Mouse (Mus musculus) limb, embryonic 11.5 days (tissue): ENCODE measurements around the gene Sh3pxd2a. TPM values are rescaled to one million over a fixed set of nuclear protein-coding genes. Genes with fewer than 3 reads are reported as not detected.

ENCODE experiments used
- ATAC-seq: fragments of 200-750 bp; cut with Nextera tagmentation; 2 replicates; pipeline ENCODE4 v1.8.0; 2017; ENCODE audit warnings: low read depth; ENCODE audit not compliant: insufficient number of reproducible peaks, low FRiP score, low TSS enrichment
- DNase-seq: peaks from one replicate; pipeline ENCODE4 v3.0.0-alpha.2; 2015; ENCODE audit warnings: low spot score
- H3K27ac ChIP-seq: fragments of 300-500 bp; sonication (generic); replicated peaks from 2 replicates; pipeline ENCODE4 v1.5.1; 2014; ENCODE audit warnings: low read depth, mild to moderate bottlenecking, low read length
- H3K27me3 ChIP-seq: fragments of 300-500 bp; sonication (generic); 2 replicates; pipeline ENCODE4 v1.6.1; 2014; ENCODE audit warnings: mild to moderate bottlenecking, low read length, mixed read lengths; ENCODE audit not compliant: control insufficient read depth, insufficient read depth
- H3K36me3 ChIP-seq: fragments of 300-500 bp; sonication (generic); 2 replicates; pipeline ENCODE4 v1.6.1; 2014; ENCODE audit warnings: mild to moderate bottlenecking, low read length, moderate library complexity, mixed read lengths; ENCODE audit not compliant: control insufficient read depth, insufficient read depth
- H3K4me1 ChIP-seq: fragments of 300-500 bp; sonication (generic); 2 replicates; pipeline ENCODE4 v1.6.1; 2014; ENCODE audit warnings: low read length, mixed read lengths; ENCODE audit not compliant: control insufficient read depth, insufficient read depth
- H3K4me2 ChIP-seq: fragments of 300-500 bp; sonication (generic); 2 replicates; pipeline ENCODE4 v1.6.1; 2014; ENCODE audit warnings: low read depth, mild to moderate bottlenecking, moderate library complexity; ENCODE audit not compliant: severe bottlenecking
- H3K4me3 ChIP-seq: fragments of 300-500 bp; sonication (generic); 2 replicates; pipeline ENCODE4 v1.5.1; 2014; ENCODE audit warnings: low read depth, low read length
- H3K9ac ChIP-seq: fragments of 300-500 bp; sonication (generic); 2 replicates; pipeline ENCODE4 v1.6.1; 2014; ENCODE audit warnings: mild to moderate bottlenecking, low read length
- H3K9me3 ChIP-seq: fragments of 300-500 bp; sonication (generic); 2 replicates; pipeline ENCODE4 v1.6.1; 2016; ENCODE audit warnings: low read length; ENCODE audit not compliant: control insufficient read depth
- WGBS: fragments of 180-500 bp; shearing (Covaris S2); extraction: QIAGEN DNeasy Blood & Tissue Kit; methylation state at CpG from one replicate; pipeline ENCODE4 v1.1.7; 2014; 5-methylcytosine and 5-hydroxymethylcytosine counted together
- polyA plus RNA-seq: library from polyadenylated mRNA; unstranded; fragments of >200 nt; fragmentation: Nextera tagmentation; extraction: Ambion mirVana; gene quantifications from 2 replicates; pipeline ENCODE4 v1.2.1, GENCODE M21; 2014

Gene Sh3pxd2a
- polyA plus RNA-seq, 1 experiment from 2014 or later: 10.4 TPM

DNA sequence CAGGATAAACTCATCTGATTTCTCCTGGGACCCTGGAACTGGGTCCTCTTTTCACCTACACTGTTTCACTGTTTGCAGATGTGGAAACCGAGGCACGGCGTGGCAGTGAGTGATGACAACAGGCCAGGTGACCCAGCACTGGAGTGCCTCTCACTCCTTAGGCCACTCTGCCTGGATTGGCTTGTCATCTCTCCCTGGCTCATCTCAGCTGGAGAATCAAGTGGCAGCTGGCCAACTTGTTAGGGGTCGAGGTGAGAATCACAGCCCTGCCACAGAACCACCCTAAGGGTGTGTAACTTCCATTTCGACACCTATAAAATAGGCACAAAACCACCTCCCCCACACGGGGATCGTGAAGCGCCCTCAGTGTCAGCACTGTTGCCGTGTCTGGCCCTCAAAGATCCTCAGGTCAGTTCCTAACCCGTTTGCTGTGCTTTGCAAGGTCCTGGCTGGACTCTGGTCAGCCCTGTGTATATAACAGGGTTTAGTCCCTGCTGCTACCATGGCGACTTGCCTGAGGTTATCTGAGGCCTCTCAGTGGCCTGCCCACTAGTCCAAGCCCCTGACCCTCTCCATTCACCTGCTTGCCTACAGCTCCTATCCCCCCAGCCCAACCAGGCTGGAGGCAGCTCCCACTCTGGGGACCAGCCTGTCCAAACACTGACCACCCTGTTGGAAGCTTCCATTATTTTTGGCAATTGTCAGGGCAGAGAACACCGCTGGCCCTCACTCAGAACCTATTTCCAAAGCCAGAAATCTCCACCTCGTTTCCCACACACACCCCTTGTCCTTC, 6.3 kb downstream of the Sh3pxd2a start:
- no peak overlapping the region for H3K27ac ChIP-seq

DNA sequence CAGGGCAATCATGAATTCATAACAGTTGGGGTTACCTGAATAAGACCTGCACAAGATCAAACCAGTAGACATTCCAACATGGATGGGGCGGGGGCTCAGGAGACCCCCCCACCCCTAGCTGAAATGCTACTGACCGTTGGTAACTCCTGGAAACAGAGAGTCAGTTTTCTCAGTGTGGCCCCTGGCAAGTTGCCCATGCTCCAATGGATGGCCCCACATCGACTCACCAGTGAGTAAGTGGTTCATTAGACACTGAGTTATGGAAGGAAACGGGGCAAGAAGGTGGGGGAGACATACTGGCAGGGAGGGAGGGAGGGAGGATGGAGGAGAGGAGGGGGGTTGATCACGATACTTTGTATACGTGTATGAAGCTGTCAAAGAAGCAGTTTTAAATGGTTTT, 8.2 kb downstream of the Sh3pxd2a start:
- Histone ChIP-seq H3K36me3 (no peaks in the 10 kb centered on the region), H3K4me1 (peaks cover 4% of the 10 kb centered on the region), H3K27ac (no peak overlapping the region), H3K9ac (no peak overlapping the region), H3K4me3 (no peak overlapping the region), H3K27me3 (no peaks in the 10 kb centered on the region), H3K4me2 (no peak overlapping the region), H3K9me3 (no peaks in the 10 kb centered on the region)
- ATAC-seq (no peak), DNase-seq (no peak)
- 64% methylated on average over 6 of the region's 6 CpGs for WGBS

More for the DNA sequence above, 6.3 kb downstream of the Sh3pxd2a start:
- no peaks in the 10 kb centered on the region for H3K36me3 ChIP-seq
- H3K4me1 ChIP-seq: peaks cover 7% of the 10 kb centered on the region
- no peak for ATAC-seq
- H3K9me3 ChIP-seq: no peaks in the 10 kb centered on the region
- H3K4me3 ChIP-seq: no peak overlapping the region
- no peaks in the 10 kb centered on the region for H3K27me3 ChIP-seq
- H3K4me2 ChIP-seq: no peak overlapping the region
- DNase-seq: no peak
- no peak overlapping the region for H3K9ac ChIP-seq
- WGBS: 47% methylated on average over 13 of the region's 13 CpGs

DNA sequence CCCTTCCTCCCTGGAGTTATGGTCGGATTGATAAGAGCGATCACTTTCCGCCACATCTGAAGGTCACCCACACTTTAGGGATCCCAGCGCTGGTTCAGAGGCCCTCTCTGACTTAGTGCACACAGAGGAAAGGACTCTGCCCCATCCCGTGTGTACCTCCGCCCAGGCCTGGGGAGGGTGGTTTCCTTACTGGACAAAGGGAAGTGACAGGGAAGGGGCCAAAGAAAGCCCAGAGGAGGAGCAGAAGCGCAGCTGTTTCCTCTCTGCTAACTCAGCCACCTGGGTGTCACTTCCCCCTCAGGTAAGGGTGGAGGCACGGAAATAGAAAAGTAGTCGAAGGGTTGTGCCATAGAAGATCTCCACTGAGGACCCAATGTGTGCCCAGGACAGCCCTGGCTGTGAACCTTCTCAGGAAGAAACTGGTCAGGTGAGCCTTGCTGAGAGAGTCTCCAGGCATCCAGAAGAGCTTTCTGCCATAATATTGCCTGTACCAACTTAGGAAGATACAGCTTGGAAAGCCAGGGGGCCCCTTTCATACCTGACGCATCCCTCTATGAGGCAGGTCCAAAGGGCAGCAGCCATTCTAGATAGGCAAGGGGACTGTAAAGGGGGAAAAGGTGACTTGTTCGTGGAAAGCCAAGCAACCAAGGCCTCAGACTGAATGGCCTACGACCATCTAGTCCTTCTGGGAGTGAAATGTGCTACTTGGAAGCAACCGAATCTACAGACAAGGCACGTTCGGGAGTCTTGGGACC, 9.0 kb downstream of the Sh3pxd2a start:
- no peaks in the 10 kb centered on the region for H3K9me3 ChIP-seq
- H3K36me3 ChIP-seq: no peaks in the 10 kb centered on the region
- ATAC-seq (no peak), DNase-seq (no peak)
- no peak overlapping the region for H3K27ac ChIP-seq
- H3K4me2 ChIP-seq: no peak overlapping the region
- no peak overlapping the region for H3K9ac ChIP-seq
- H3K4me3 ChIP-seq: no peak overlapping the region
- WGBS: 81% methylated on average over 15 of the region's 15 CpGs
- no peaks in the 10 kb centered on the region for H3K27me3 ChIP-seq
- H3K4me1 ChIP-seq: peaks cover 10% of the 10 kb centered on the region

DNA sequence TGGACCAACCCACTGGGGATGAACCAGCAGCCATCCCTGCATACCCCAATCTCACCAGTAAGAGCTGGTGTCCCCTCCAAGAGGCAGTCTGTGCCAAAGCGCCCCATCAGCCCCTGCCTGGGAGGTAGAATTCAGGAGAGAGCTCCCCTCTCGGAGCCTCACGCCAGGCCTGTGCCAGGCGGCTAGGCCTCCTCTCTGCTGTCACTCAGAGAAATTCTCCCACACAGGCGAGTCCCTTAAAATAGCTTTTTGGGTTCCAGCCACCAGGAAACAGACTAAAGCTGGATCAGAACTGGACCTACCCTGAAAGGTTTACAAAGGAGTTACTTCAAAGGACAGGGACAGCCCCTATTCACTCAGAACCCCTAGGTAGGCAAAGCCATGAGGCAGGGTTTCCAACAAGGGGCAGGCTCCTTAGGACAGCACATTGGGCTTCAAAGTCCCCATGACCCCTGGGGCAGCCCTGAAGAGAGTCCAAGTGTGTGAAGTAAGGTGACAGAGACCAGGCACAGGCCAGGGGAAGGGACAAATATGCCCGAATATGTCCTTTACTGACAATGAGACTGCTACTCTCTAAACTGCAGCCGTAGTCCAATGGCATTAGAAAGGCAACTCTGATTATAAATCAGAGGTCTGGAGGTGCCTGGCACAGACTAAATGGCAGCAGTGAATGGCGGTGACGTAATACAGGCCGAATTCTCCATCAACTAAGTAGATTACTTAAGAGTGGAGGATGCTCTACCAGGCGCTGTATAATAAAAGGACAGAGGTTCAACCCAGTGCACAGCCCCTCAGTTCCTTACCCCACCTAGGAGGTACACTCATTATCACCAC, 9.8 kb downstream of the Sh3pxd2a start:
- Histone ChIP-seq H3K27ac (no peak overlapping the region), H3K4me1 (peaks cover 14% of the 10 kb centered on the region), H3K4me3 (no peak overlapping the region), H3K4me2 (no peak overlapping the region), H3K27me3 (no peaks in the 10 kb centered on the region), H3K9ac (no peak overlapping the region), H3K36me3 (no peaks in the 10 kb centered on the region), H3K9me3 (no peaks in the 10 kb centered on the region)
- DNase-seq (no peak), ATAC-seq (no peak)
- WGBS: 64% methylated on average over 11 of the region's 11 CpGs

DNA sequence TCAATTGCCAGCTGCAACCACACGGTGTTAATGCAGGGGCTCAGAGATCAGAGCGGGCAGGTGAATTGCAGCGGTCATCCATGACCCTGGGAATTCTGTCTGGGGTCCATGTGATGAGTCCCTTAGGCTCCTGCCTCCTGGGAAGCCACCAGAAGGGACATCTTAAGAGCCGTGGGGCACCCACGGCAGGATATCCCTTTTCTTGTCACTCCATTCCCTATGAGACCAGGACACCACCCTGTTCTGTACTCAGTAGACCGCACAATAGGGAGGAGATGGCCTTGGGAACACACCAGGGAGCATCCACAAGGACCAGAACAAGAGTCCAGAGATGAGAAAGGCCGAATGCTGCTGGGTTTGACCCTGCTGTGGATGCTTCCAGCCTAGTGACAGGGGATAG, 10.8 kb downstream of the Sh3pxd2a start:
- Histone ChIP-seq H3K4me2 (no peak overlapping the region), H3K9me3 (no peaks in the 10 kb centered on the region), H3K4me1 (peaks cover 16% of the 10 kb centered on the region), H3K27me3 (no peaks in the 10 kb centered on the region), H3K4me3 (no peak overlapping the region), H3K36me3 (no peaks in the 10 kb centered on the region; the same call in 1 of the 2 replicates), H3K9ac (no peak overlapping the region), H3K27ac (no peak overlapping the region)
- ATAC-seq: no peak
- 74% methylated on average over 7 of the region's 7 CpGs for WGBS
- DNase-seq: no peak

DNA sequence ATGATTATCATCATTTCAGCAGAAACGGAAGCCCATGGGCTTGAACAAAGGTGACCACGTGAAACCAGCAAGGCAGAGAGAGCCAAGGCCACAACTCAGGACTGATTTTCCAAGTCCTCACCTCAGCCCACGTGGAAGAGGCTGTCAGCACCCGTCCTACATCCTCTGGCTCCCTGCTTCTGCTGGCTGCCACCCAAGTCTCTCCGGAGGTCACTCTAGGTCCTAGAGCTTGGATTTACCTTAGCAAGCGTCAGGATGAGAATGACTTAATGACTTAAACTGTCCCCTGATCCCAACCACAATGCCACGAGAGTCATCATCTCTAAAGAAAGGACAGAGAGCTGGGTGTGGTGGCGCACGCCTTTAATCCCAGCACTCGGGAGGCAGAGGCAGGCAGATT, 11.5 kb downstream of the Sh3pxd2a start:
- DNase-seq (no peak), ATAC-seq (no peak)
- WGBS: 91% methylated on average over 10 of the region's 10 CpGs
- Histone ChIP-seq H3K4me2 (no peak overlapping the region), H3K9me3 (no peaks in the 10 kb centered on the region), H3K4me1 (peaks cover 22% of the 10 kb centered on the region), H3K9ac (no peak overlapping the region), H3K27me3 (no peaks in the 10 kb centered on the region), H3K4me3 (no peak overlapping the region), H3K36me3 (no peaks in the 10 kb centered on the region; the same call in 1 of the 2 replicates), H3K27ac (no peak overlapping the region)

DNA sequence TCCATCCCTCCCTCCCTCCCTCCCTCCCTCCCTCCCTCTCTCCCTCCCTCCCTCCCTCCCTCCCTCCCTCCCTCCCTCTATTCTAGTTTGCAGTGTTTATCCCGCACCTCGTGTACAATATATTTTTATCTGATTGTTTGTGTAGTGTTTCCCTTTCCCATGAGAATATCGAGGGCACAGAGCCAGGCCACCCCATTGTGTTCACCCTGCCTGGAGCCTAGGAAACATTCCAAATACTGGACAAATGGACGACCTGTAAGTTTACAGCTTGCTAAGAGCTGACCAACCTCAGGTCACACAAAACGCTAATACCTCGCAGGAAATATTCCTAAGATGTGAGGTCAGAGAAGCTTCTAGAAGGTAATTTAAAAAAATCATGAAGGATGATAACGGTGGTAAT, 12.0 kb downstream of the Sh3pxd2a start:
- no peak overlapping the region for H3K4me2 ChIP-seq
- H3K36me3 ChIP-seq: no peaks in the 10 kb centered on the region; the same call in 1 of the 2 replicates
- no peak overlapping the region for H3K9ac ChIP-seq
- ATAC-seq (no peak), DNase-seq (no peak)
- no peak overlapping the region for H3K27ac ChIP-seq
- WGBS: 84% methylated on average over 7 of the region's 7 CpGs
- no peaks in the 10 kb centered on the region for H3K27me3 ChIP-seq
- H3K4me3 ChIP-seq: no peak overlapping the region
- H3K4me1 ChIP-seq: peaks cover 22% of the 10 kb centered on the region
- H3K9me3 ChIP-seq: no peaks in the 10 kb centered on the region

DNA sequence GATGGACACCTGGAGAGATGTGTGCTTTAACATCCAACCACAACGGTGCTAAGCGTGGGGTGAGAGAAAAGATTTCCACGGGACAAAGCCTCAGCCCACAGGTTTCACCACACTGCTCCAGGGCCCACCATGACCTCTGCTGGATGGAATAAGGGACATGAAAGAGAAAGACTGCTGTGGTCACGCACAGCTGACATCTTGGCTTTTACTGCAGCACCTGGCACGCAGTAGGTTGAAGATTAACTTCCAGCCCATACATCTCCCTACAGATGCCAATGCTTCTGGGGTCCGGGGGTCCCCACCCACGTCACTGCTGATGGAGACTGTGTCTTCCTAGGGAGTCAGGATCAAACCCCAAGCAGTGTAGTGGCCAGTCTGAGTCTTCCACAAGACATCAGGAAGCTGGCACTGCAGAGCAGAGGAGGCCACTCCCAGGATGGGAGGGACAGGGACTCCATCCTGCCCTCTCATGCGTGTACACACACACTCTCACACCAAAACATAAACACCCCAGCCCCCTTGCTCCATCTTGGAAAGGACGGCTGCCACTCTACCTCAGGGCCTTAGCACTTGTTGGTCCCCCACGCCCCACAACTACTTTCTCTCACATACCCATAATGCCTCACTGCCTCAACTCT, 12.6 kb downstream of the Sh3pxd2a start:
- ATAC-seq (no peak), DNase-seq (no peak)
- WGBS: 77% methylated on average over 10 of the region's 10 CpGs
- peaks cover 28% of the 10 kb centered on the region for H3K4me1 ChIP-seq
- no peak overlapping the region for H3K9ac ChIP-seq
- no peaks in the 10 kb centered on the region for H3K9me3 ChIP-seq
- no peak overlapping the region for H3K4me3 ChIP-seq
- H3K27ac ChIP-seq: no peak overlapping the region
- no peak overlapping the region for H3K4me2 ChIP-seq
- H3K36me3 ChIP-seq: no peaks in the 10 kb centered on the region; the same call in 1 of the 2 replicates
- H3K27me3 ChIP-seq: no peaks in the 10 kb centered on the region
